Mouse (Mus musculus) liver, embryonic 13.5 days (tissue): ENCODE results near the gene Rprd2. TPM values are rescaled to one million over a fixed set of nuclear protein-coding genes. Genes with fewer than 3 reads are reported as not detected.
A peak's percentile ranks its signal among the peaks of the same experiment; 100 is the strongest.
"Not testable (repeated sequence)": the region's sequence is repeated elsewhere in the genome, so short reads cannot be mapped to it uniquely, and the experiment has no call there.

Experiments
- ATAC-seq: fragments of 200-750 bp; cut with Nextera tagmentation; 2 replicates; pipeline ENCODE4 v1.8.0; 2017; ENCODE audit warnings: low read depth, mild to moderate bottlenecking, moderate number of reproducible peaks, moderate library complexity
- DNase-seq: peaks from one replicate; pipeline ENCODE4 v3.0.0; 2022
- H3K27ac ChIP-seq: fragments of 300-500 bp; sonication (generic); 2 replicates; pipeline ENCODE4 v1.5.1; 2015; ENCODE audit warnings: moderate library complexity, mild to moderate bottlenecking, inconsistent platforms
- H3K27me3 ChIP-seq: fragments of 300-500 bp; sonication (generic); 2 replicates; pipeline ENCODE4 v1.6.1; 2015; ENCODE audit warnings: mild to moderate bottlenecking, inconsistent platforms
- H3K36me3 ChIP-seq: fragments of 300-500 bp; sonication (generic); 2 replicates; pipeline ENCODE4 v1.6.1; 2015; ENCODE audit warnings: mild to moderate bottlenecking, inconsistent platforms
- H3K4me1 ChIP-seq: fragments of 300-500 bp; sonication (generic); replicated peaks from 2 replicates; pipeline ENCODE4 v1.6.1; 2015; ENCODE audit warnings: inconsistent platforms
- H3K4me2 ChIP-seq: fragments of 300-500 bp; sonication (generic); 2 replicates; pipeline ENCODE4 v1.6.1; 2015; ENCODE audit warnings: inconsistent platforms, mild to moderate bottlenecking, moderate library complexity
- H3K4me3 ChIP-seq: fragments of 300-500 bp; sonication (generic); replicated peaks from 2 replicates; pipeline ENCODE4 v1.5.1; 2015; ENCODE audit warnings: mild to moderate bottlenecking, inconsistent platforms
- H3K9ac ChIP-seq: fragments of 300-500 bp; sonication (generic); 2 replicates; pipeline ENCODE4 v1.6.1; 2015; ENCODE audit warnings: mild to moderate bottlenecking, inconsistent platforms
- H3K9me3 ChIP-seq: fragments of 300-500 bp; sonication (generic); replicated peaks from 2 replicates; pipeline ENCODE4 v1.6.1; 2016; ENCODE audit warnings: inconsistent platforms
- WGBS: fragments of 180-500 bp; shearing (Covaris S2); methylation state at CpG from one replicate; pipeline ENCODE4 v1.1.7; 2015; ENCODE audit not compliant: insufficient replicate concordance; 5-methylcytosine and 5-hydroxymethylcytosine counted together
- polyA plus RNA-seq: library from polyadenylated mRNA; unstranded; fragments of >200 nt; fragmentation: Nextera tagmentation; extraction: Ambion mirVana; gene quantifications from 2 replicates; pipeline ENCODE4 v1.2.1, GENCODE M21; 2015

The Rprd2 gene
- 7.9 and 10.1 TPM in 2 replicates for polyA plus RNA-seq

DNA sequence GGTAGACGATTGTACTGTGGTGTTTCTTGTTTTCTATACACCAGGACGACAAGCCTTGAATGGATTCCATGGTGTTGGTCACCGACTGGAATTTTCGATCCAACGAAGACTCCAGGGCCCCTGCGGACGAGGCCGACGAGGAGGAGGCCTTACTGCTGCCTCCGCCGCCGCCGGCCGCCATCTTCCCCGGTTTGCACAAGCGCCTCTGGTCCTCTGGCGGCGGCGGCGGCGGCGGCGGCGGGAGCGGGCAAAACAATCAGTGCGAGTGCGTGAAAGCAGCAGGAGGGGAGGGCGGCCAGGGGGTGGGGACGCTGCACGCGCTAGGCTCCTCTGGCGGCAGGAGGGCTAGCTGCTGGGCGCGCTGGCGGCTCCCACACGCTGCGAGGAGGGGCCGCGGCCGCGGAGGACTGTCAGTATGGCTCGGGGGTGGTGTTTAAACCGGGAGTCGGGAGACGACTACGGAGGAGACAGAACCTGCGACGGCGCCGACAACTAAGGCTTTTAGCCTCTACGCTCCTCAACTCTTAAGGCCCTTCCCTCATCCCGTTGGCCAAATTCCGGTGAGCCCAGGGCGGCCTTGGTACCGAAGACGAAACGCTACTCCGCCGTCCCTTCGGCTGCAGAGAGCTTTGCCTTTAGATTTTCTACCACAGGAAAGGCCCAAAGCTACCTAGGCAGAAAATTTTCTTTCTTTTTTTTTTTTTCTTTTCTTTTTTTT, at the start of gene Rprd2:
Gene Rprd2 (minus strand): TSS at position 293 of the 718 bp plus-strand sequence.
- H3K36me3 ChIP-seq, result no peaks in the 10 kb centered on the region
- H3K4me2 ChIP-seq, result peak within 1 kb of the TSS; percentile 80
- no peaks in the 10 kb centered on the region for H3K27me3 ChIP-seq
- peak within 1 kb of the TSS; percentile 85 for H3K4me3 ChIP-seq
- peak within 1 kb of the TSS; percentile 91 for H3K9ac ChIP-seq
- H3K27ac ChIP-seq, result peak within 1 kb of the TSS; percentile 99
- no peaks in the 10 kb centered on the region for H3K9me3 ChIP-seq
- peaks cover 47% of the 10 kb centered on the region for H3K4me1 ChIP-seq
- DNase-seq (peak; percentile 69), ATAC-seq (peak; percentile 49)
- under 1% methylated on average over 59 of the region's 60 CpGs for WGBS

DNA sequence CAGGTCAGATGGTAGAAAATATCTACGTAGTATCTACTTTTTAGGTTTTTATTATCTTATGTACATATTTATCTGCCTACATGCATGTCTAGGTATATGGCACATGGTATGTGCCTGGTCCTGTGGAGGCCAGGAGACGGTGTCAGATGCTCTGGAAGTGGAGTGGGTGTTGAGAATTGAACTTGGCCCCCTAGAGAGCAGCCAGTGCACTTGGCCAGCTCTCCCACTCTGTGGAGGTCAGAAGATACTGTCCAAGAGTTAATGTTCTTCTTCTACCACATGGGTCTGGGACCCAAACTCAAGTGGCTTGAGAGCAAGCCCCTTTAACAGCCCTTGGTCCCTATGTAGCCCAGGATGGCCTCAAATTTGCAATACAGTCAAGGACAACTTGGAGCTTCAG, 48.7 kb upstream of the Rprd2 start:
- 79% methylated on average over 2 of the region's 2 CpGs for WGBS
- no peak overlapping the region for H3K27ac ChIP-seq
- H3K27me3 ChIP-seq, result no peaks in the 10 kb centered on the region
- H3K9me3 ChIP-seq, result no peaks in the 10 kb centered on the region
- H3K4me2 ChIP-seq, result no peak overlapping the region
- H3K36me3 ChIP-seq, result peaks cover 58% of the 10 kb centered on the region
- ATAC-seq (no peak), DNase-seq (no peak)
- no peak overlapping the region for H3K4me3 ChIP-seq
- H3K9ac ChIP-seq, result no peak overlapping the region
- H3K4me1 ChIP-seq, result peaks cover 31% of the 10 kb centered on the region

DNA sequence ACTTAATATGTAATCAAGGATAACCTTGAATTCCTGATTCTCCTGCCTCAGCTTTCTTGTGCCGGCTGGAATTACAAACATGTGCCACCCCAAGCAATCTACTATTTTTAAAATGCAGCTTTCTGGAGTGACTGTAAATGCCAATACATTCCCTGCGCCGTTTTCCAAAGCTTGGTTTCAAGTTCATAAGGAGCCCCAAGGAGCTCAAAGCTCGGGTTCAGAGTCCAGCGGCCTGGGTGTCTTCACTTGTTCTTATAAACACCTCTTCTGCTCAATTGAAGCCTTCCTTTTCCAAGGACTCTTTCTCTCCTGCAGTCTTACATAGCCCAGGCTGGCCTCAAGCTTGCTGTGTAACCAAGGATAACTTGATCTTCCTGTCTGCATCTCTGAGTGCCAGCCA, 47.4 kb upstream of the Rprd2 start:
- no peaks in the 10 kb centered on the region for H3K27me3 ChIP-seq
- DNase-seq, result no peak
- no peak overlapping the region for H3K4me3 ChIP-seq
- 85% methylated on average over 5 of the region's 5 CpGs for WGBS
- H3K4me2 ChIP-seq, result no peak overlapping the region
- H3K9me3 ChIP-seq, result no peaks in the 10 kb centered on the region
- no peak overlapping the region for H3K27ac ChIP-seq
- no peak overlapping the region for H3K9ac ChIP-seq
- no peak for ATAC-seq
- H3K36me3 ChIP-seq, result peaks cover 58% of the 10 kb centered on the region
- peaks cover 26% of the 10 kb centered on the region for H3K4me1 ChIP-seq

DNA sequence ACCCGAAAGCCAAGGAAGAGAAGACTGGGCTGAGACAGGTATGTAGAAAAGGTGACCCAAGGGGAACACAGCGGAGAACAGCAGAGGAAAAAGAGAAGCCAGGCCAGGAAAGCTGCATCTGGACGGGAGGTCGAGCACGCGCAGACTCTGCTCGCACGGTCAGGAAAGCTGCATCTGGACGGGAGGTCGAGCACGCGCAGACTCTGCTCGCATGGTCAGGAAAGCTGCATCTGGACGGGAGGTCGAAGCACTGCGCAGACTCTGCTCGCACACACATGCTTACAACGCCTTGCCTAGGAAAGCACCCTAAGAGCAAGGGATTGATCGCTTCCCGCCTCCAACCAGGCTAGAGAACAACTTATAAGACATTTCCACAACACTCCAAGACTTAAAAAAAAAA, 46.9 kb upstream of the Rprd2 start:
- Histone ChIP-seq H3K27ac (no peak overlapping the region), H3K9me3 (no peaks in the 10 kb centered on the region), H3K4me2 (no peak overlapping the region), H3K4me1 (peaks cover 22% of the 10 kb centered on the region), H3K36me3 (peaks cover 58% of the 10 kb centered on the region), H3K27me3 (no peaks in the 10 kb centered on the region), H3K9ac (0 out of 2 replicates have a peak overlapping the region, but pooled peaks have one; percentile 15), H3K4me3 (no peak overlapping the region)
- no peak for ATAC-seq
- WGBS, result 90% methylated on average over 20 of the region's 20 CpGs
- DNase-seq, result no peak

DNA sequence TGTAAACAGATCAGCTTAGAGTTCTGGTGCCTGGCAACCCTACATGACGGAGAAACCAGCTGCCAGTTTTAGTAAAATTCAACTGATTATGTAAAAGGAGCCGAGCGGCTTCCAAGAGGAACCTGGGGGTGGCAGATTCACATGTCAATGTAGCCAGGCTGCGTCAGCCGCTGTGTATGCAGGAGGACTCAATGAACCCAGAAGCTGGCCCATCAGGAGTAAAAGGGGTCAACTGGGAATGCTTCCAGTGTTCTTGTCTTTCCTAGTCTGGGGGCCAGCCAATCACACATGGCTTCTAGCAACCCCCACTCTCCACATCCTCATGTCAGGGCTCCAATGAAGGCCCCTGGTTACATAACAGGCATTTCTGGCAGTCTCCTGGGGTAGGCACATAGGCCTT, 46.4 kb upstream of the Rprd2 start:
- Histone ChIP-seq H3K27me3 (no peaks in the 10 kb centered on the region), H3K4me1 (peaks cover 17% of the 10 kb centered on the region; the same call in 1 of the 2 replicates), H3K27ac (no peak overlapping the region), H3K4me2 (no peak overlapping the region), H3K9me3 (no peaks in the 10 kb centered on the region), H3K36me3 (peaks cover 54% of the 10 kb centered on the region), H3K4me3 (no peak overlapping the region), H3K9ac (peak overlapping the region; percentile 15; the same call in 1 of the 2 replicates)
- no peak for ATAC-seq
- DNase-seq, result no peak
- 82% methylated on average over 5 of the region's 5 CpGs for WGBS

DNA sequence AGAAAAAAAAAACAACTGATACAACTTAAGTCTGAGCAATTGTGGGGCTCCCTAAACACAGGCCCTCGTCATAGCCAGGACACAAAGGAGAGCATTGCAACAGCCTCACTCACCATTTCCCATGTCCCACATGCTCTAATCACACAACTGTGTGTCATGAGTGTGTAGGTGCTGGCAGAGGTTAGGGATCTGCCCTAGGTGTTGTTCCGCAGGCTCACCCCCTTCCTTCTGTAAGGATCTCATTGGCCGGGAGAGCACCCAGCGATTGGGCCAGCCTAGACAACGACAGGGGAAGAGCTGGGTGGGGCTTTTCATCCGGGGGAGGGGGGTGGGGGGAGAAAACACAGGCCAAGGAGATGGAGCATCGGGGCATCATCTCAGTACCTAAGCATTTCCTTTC, 44.9 kb upstream of the Rprd2 start:
- Histone ChIP-seq H3K36me3 (peaks cover 40% of the 10 kb centered on the region), H3K9me3 (no peaks in the 10 kb centered on the region), H3K4me2 (no peak overlapping the region), H3K27ac (no peak overlapping the region), H3K9ac (no peak overlapping the region), H3K27me3 (no peaks in the 10 kb centered on the region), H3K4me3 (no peak overlapping the region), H3K4me1 (peaks cover 9% of the 10 kb centered on the region; the same call in 1 of the 2 replicates)
- WGBS, result 59% methylated on average over 7 of the region's 7 CpGs
- no peak for ATAC-seq
- no peak for DNase-seq

DNA sequence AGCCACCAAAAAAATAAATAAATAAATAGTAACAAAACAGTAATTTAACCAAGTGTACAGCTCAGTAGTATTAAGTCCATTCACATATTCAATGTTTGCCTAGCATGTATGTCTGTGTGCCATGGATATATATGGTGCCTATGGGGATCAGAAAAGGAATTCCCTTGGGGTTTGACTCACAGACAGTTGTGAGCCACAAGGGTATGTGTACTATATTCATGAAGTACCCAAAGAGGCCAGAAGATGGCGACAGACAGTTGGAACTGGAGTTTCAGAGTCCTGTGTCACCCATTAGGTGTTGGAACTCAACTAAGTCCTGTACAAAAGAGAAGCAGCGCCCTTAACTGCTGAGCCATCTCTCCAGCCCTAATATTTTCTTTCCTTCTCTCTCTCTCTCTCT, 43.1 kb upstream of the Rprd2 start:
- H3K4me3 ChIP-seq, result no peak overlapping the region
- 35% methylated on average over 2 of the region's 2 CpGs for WGBS
- H3K4me2 ChIP-seq, result no peak overlapping the region
- peak; percentile 79 for ATAC-seq
- H3K9me3 ChIP-seq, result no peaks in the 10 kb centered on the region
- H3K27me3 ChIP-seq, result no peaks in the 10 kb centered on the region
- H3K36me3 ChIP-seq, result peaks cover 30% of the 10 kb centered on the region
- peaks cover 9% of the 10 kb centered on the region; the same call in 1 of the 2 replicates for H3K4me1 ChIP-seq
- DNase-seq, result peak; percentile 74
- no peak overlapping the region for H3K9ac ChIP-seq
- no peak overlapping the region for H3K27ac ChIP-seq

DNA sequence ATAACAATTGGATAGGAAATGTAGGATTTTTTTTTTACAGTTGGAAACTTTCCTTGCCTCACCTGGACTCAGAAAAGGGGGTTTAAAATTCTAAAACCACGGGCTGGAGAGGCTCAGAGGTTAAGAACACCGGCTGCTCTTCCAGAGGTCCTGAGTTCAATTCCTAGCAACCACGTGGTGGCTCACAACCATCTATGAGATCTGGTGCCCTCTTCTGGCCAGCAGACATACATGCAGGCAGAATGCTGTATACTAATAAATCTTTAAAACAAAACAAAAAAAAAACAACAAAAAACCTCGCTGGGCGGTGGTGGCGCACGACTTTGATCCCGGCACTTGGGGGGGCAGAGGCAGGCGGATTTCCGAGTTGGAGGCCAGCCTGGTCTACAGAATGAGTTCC, 42.6 kb upstream of the Rprd2 start:
- Histone ChIP-seq H3K27ac (no peak overlapping the region), H3K9ac (no peak overlapping the region), H3K4me3 (no peak overlapping the region), H3K4me1 (peaks cover 14% of the 10 kb centered on the region), H3K4me2 (no peak overlapping the region), H3K9me3 (no peaks in the 10 kb centered on the region), H3K27me3 (no peaks in the 10 kb centered on the region), H3K36me3 (peaks cover 25% of the 10 kb centered on the region)
- no peak for DNase-seq
- 45% methylated on average over 10 of the region's 10 CpGs for WGBS
- ATAC-seq, result no peak

DNA sequence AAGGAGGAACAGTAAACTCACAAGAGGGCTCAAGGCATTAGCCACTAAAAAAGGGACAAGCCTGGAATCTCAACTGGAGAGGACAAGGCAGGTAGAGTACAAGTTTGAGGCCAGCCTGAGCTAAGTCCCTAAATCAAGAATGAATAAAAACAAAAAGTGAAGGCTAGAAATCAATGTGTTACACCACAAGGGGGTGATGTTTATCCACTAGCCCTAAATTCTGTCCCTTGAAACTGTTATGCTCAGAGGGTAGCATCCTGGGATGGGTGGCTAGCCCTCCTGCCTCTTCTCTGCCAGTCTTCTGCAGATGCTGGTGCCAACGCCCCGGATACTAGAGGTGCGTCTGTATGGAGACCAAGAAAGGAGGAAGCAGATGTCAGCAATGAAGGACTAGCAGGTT, 41.7 kb upstream of the Rprd2 start:
- ATAC-seq (no peak), DNase-seq (no peak)
- no peak overlapping the region for H3K4me2 ChIP-seq
- H3K9me3 ChIP-seq, result no peaks in the 10 kb centered on the region
- peaks cover 13% of the 10 kb centered on the region for H3K4me1 ChIP-seq
- H3K4me3 ChIP-seq, result no peak overlapping the region
- 71% methylated on average over 3 of the region's 3 CpGs for WGBS
- no peaks in the 10 kb centered on the region for H3K27me3 ChIP-seq
- H3K36me3 ChIP-seq, result peaks cover 16% of the 10 kb centered on the region
- no peak overlapping the region for H3K27ac ChIP-seq
- H3K9ac ChIP-seq, result no peak overlapping the region

DNA sequence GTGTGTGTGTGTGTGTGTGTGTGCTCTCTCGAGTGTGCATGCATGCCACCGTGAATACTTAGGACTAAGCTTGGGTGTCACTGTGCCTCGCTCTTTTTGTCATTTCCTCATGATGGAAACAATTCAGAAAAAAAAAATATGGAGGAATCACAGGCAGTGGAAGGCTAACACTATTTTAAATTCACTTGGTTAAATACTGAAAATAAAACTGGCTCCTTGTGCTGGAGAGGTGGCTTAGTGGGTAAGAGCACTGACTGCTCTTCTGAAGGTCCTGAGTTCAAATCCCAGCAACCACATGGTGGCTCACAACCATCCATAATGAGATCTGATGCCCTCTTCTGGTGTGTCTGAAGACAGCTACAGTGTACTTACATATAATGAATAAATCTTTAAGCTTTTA, 39.6 kb upstream of the Rprd2 start:
- ATAC-seq, H3K4me3 ChIP-seq, H3K4me2 ChIP-seq, H3K9me3 ChIP-seq, H3K27ac ChIP-seq, H3K27me3 ChIP-seq, DNase-seq, H3K9ac ChIP-seq: not testable (repeated sequence)
- peaks cover 12% of the 10 kb centered on the region for H3K36me3 ChIP-seq
- WGBS, result 63% methylated on average over 3 of the region's 3 CpGs
- peaks cover 22% of the 10 kb centered on the region for H3K4me1 ChIP-seq

DNA sequence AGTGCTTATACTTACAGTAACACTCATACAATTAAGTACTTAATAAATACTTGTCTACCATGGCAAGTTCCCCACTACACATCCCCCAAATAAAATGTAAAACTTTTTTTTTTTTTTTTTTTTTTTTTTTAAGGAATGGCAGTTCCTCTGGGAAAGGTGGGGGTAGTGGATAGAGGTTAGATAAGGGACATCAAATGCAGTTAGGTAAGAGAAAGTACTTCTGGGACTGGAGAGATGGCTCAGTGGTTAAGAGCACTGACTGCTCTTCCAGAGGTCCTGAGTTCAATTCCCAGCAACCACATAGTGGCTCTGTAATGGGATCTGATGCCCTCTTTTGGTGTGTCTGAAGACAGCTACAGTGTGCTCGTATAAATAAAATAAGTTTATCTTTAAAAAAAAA, 38.4 kb upstream of the Rprd2 start:
- 64% methylated on average over 1 of the region's 1 CpGs for WGBS
- peaks cover 17% of the 10 kb centered on the region for H3K36me3 ChIP-seq
- not testable (repeated sequence) for H3K9me3 ChIP-seq, ATAC-seq, H3K9ac ChIP-seq, H3K27me3 ChIP-seq, H3K4me3 ChIP-seq, DNase-seq, H3K4me2 ChIP-seq, H3K27ac ChIP-seq
- H3K4me1 ChIP-seq, result peaks cover 33% of the 10 kb centered on the region

DNA sequence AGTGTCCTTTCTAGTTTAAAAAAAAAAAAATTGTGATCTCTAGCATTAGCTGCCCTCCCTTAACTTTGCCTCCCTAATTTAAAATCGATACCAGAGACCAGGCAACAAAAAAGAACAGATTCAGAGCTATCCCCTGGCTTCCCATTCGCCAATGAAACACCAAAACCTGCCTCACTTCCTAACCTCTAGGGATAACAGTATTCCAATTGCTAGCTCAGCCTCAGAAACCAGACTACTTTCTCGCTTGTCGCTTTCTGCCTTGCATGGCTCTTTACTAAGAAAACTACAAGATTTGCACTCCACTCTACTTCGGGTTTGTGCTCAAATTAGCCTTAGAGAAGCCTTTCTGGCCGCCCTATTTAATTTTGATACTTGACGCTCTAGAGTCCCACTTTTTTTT, 37.5 kb upstream of the Rprd2 start:
- Histone ChIP-seq H3K27me3 (no peaks in the 10 kb centered on the region), H3K9me3 (no peaks in the 10 kb centered on the region), H3K36me3 (peaks cover 26% of the 10 kb centered on the region), H3K9ac (peak overlapping the region; percentile 88), H3K4me1 (peaks cover 42% of the 10 kb centered on the region), H3K4me3 (peak overlapping the region; percentile 79), H3K4me2 (peak overlapping the region; percentile 78), H3K27ac (peak overlapping the region; percentile 84)
- 0 out of 2 replicates have a peak, but pooled peaks have one; percentile 2 for ATAC-seq
- WGBS, result 30% methylated on average over 7 of the region's 7 CpGs
- no peak for DNase-seq
